Mouse (Mus musculus) thymus, adult 2 months (tissue): Measurements from ENCODE around the gene Got2. TPM values are rescaled to one million over a fixed set of nuclear protein-coding genes. Genes with fewer than 3 reads are reported as not detected.

Experiments
- DNase-seq: peaks from one replicate; pipeline ENCODE4 v3.0.0; 2021
- H3K27ac ChIP-seq: fragments of 200-500 bp; 2 replicates; pipeline ENCODE4 v1.5.1; 2012; ENCODE audit warnings: low read length, control low read depth; ENCODE audit not compliant: control insufficient read depth, insufficient read depth
- H3K27me3 ChIP-seq: fragments of 200-500 bp; 2 replicates; pipeline ENCODE4 v1.6.1; 2012; ENCODE audit warnings: mild to moderate bottlenecking, low read length, moderate library complexity, mixed read lengths; ENCODE audit not compliant: control insufficient read depth, insufficient read depth
- H3K36me3 ChIP-seq: fragments of 200-500 bp; 2 replicates; pipeline ENCODE4 v1.6.1; 2012; ENCODE audit warnings: mild to moderate bottlenecking, low read length, moderate library complexity; ENCODE audit not compliant: control insufficient read depth, insufficient read depth
- H3K4me1 ChIP-seq: fragments of 200-500 bp; replicated peaks from 2 replicates; pipeline ENCODE4 v1.6.1; 2012; ENCODE audit warnings: low read length; ENCODE audit not compliant: control insufficient read depth, insufficient read depth
- H3K4me3 ChIP-seq: fragments of 200-500 bp; 2 replicates; pipeline ENCODE4 v1.5.1; 2012; ENCODE audit warnings: mild to moderate bottlenecking, low read length, control low read depth, moderate library complexity; ENCODE audit not compliant: control insufficient read depth, insufficient read depth
- CTCF ChIP-seq: fragments of 200-500 bp; IDR thresholded peaks from 2 replicates; pipeline ENCODE4 v1.5.1; 2012; ENCODE audit warnings: mild to moderate bottlenecking, control low read depth, low read length, moderate library complexity, borderline replicate concordance; ENCODE audit not compliant: control insufficient read depth, poor library complexity, insufficient read depth; ENCODE audit errors: extremely low read depth
- POLR2A ChIP-seq: fragments of 200-500 bp; IDR thresholded peaks from 2 replicates; pipeline ENCODE4 v1.6.1; 2012; ENCODE audit warnings: mild to moderate bottlenecking, low read length, control low read depth, moderate library complexity; ENCODE audit not compliant: control insufficient read depth, poor library complexity, insufficient read depth; ENCODE audit errors: extremely low read depth
- WGBS: fragments of 180-500 bp; shearing (Covaris S2); methylation state at CpG from one replicate; pipeline ENCODE4 v1.1.7; 2018; 5-methylcytosine and 5-hydroxymethylcytosine counted together
- polyA plus RNA-seq: library from polyadenylated mRNA; depleted of rRNA; stranded (reverse); fragments of >200 nt; gene quantifications from 2 replicates; pipeline ENCODE4 v1.2.3, GENCODE M21; 2012; rRNA removed

Got2 gene
- polyA plus RNA-seq, 1 experiment = 97.7 TPM

- TF ChIP-seq POLR2A = no peak
- TF ChIP-seq CTCF = no peak
- 86% methylated on average over 3 of the region's 3 CpGs for WGBS
- DNase-seq = no peak
- H3K36me3 ChIP-seq = no peaks in the 10 kb centered on the region
- H3K4me3 ChIP-seq = no peak overlapping the region
- H3K27ac ChIP-seq = no peak overlapping the region
- no peaks in the 10 kb centered on the region for H3K4me1 ChIP-seq
- no peaks in the 10 kb centered on the region for H3K27me3 ChIP-seq
Observed at GRCm38 (mm10) chr8:95822699-95823098, 65.6 kb downstream of the Got2 start.

- Histone ChIP-seq H3K27ac (no peak overlapping the region), H3K4me3 (no peak overlapping the region), H3K36me3 (no peaks in the 10 kb centered on the region), H3K27me3 (no peaks in the 10 kb centered on the region), H3K4me1 (no peaks in the 10 kb centered on the region)
- no peak for DNase-seq
- 95% methylated on average over 5 of the region's 5 CpGs for WGBS
- no peak for TF ChIP-seq POLR2A
Observed at GRCm38 (mm10) chr8:95822096-95822495, 66.3 kb downstream of the Got2 start.

- no peak overlapping the region for H3K4me3 ChIP-seq
- H3K27me3 ChIP-seq = no peaks in the 10 kb centered on the region
- no peaks in the 10 kb centered on the region for H3K36me3 ChIP-seq
- TF ChIP-seq CTCF (no peak), POLR2A (no peak)
- H3K4me1 ChIP-seq = no peaks in the 10 kb centered on the region
- DNase-seq = no peak
- H3K27ac ChIP-seq = no peak overlapping the region
- 98% methylated on average over 6 of the region's 6 CpGs for WGBS
Observed at GRCm38 (mm10) chr8:95821266-95821665, 67.1 kb downstream of the Got2 start.

DNA sequence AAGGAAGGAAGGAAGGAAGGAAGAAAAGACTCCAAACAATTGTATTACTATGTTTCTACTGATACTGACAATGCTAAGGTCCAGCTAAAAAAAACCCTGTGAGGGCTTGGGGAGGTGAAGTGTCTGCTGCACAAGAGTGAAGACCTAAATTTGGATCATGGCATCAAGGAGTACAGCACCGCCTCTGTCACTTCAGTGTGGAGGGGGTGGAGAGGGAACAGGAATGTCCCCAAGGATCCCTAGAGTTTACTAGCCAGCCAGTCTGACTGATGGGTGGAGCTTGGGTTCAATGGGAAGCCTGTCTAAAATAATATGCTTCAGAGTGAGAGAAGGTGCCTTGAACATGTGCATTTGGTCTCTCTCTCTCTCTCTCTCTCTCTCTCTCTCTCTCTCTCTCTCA is 70.1 kb downstream of the Got2 start:
- WGBS = 96% methylated on average over 1 of the region's 1 CpGs
- TF ChIP-seq CTCF (no peak), POLR2A (no peak)
- no peak overlapping the region for H3K4me3 ChIP-seq
- no peaks in the 10 kb centered on the region for H3K27me3 ChIP-seq
- no peak overlapping the region for H3K27ac ChIP-seq
- no peaks in the 10 kb centered on the region for H3K36me3 ChIP-seq
- DNase-seq = no peak
- no peaks in the 10 kb centered on the region for H3K4me1 ChIP-seq

- TF ChIP-seq POLR2A = no peak
- TF ChIP-seq CTCF = no peak
- no peaks in the 10 kb centered on the region for H3K27me3 ChIP-seq
- H3K4me1 ChIP-seq = no peaks in the 10 kb centered on the region
- no peak overlapping the region for H3K27ac ChIP-seq
- 95% methylated on average over 3 of the region's 3 CpGs for WGBS
- H3K36me3 ChIP-seq = no peaks in the 10 kb centered on the region
- DNase-seq = no peak
- no peak overlapping the region for H3K4me3 ChIP-seq
Observed at GRCm38 (mm10) chr8:95817597-95817996, 70.8 kb downstream of the Got2 start.

DNA sequence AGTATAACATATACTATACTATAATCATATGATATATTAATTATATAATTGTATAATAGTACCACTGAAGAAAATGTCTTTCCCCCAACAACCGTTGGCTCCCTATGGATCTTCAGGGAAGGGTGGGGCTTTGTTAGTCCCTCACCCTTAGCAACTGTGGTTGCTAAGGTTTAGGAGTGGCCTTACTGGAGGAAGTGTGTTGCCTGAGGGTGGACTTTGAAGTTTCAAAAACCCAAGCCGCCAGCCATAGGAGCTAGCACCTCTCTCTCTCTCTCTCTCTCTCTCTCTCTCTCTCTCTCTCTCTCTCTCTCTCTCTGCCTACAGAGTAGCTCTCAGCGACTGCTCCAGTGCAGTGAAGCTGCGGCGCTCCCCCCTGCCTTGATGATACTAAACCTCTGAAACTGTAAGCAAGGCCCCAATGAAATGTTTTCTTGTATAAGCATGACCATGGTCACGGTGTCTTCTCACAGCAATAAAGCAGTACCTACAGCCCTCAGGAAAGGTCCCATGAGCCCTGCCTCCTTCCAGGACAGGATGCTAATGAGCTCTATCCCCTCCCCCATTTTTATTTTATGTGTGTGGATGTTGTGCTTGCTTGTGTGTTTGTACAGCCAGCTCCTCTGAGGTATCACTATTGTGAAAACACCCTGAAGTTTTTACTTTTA is 72.2 kb downstream of the Got2 start:
- TF ChIP-seq CTCF (no peak), POLR2A (no peak)
- Histone ChIP-seq H3K27me3 (no peaks in the 10 kb centered on the region), H3K27ac (no peak overlapping the region), H3K4me3 (no peak overlapping the region), H3K36me3 (no peaks in the 10 kb centered on the region), H3K4me1 (no peaks in the 10 kb centered on the region)
- 79% methylated on average over 6 of the region's 6 CpGs for WGBS
- no peak for DNase-seq

Other genes with a start within 250 kb of the Got2 start
- gene Ndrg4, start 211.6 kb downstream of the Got2 start, polyA plus RNA-seq = 7.4 and 28.3 TPM in 2 replicates
- 12.5 and 13.5 TPM in 2 replicates for gene Setd6, start 172.7 kb downstream of the Got2 start, polyA plus RNA-seq
- 229 and 247 TPM in 2 replicates for gene Cnot1, start 81.1 kb downstream of the Got2 start, polyA plus RNA-seq
- 30.9 and 43.4 TPM in 2 replicates for gene Sap18b, start 63.2 kb downstream of the Got2 start, polyA plus RNA-seq
- gene Slc38a7, start 35.0 kb downstream of the Got2 start, polyA plus RNA-seq = 21.9 and 26.8 TPM in 2 replicates